Mouse (Mus musculus): ENCODE results near the gene Klf5. TPM values are rescaled to one million over a fixed set of nuclear protein-coding genes. Genes with fewer than 3 reads are reported as not detected.

The Klf5 gene
- polyA plus RNA-seq, 1 experiment, result 52.0 TPM

DNA sequence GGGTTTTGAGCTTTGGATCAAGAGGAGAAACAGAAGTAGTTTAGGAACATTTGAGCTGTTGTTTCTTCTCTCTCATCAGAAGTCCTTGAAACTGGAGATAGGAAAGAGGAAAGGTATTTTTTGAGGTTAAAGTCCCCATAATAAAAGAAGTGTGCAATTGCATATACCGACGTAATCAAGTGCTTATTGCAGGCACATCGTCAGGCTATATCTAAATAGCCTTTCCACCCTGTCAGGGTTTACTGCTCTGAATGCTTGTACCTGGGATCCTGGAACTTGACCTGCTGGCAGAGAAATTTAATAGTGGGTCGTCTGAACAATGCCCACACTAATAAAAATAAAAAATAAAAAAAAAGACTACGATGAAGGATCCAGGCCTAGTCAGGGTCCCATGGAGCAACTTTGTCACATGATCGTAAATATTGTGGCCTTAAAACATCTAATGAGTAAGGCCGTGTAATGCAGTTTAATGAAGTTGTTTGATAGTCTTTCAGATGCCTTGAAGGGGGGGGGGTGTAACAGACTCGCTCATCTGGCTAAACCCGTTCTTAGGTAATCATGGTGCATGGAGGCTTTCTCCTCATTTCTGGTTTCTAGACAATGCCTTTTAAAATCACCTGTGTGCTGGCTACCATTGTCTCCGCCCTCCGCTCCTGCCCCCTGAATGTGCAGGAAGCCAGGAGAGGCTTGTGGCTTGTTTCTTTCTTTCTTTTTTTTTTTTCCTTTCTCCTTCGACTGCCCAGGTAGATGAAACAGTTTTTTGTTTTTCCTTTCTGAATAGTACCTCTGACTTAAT is 6.7 kb downstream of the Klf5 start:
- Histone ChIP-seq H3K36me3 (ENCODE audit: control insufficient read depth, insufficient read depth) (peaks cover 66% of the 10 kb centered on the region), H3K4me2 (ENCODE audit: low read depth) (no peak overlapping the region), H3ac (ENCODE audit: control insufficient read depth, insufficient read length) (no peak overlapping the region), H3K79me2 (ENCODE audit: control insufficient read depth, insufficient read depth) (peaks cover 99% of the 10 kb centered on the region), H3K27me3 (ENCODE audit: control insufficient read depth, insufficient read depth, insufficient read length) (no peaks in the 10 kb centered on the region), H3K4me3 (no peak overlapping the region)
- TF ChIP-seq TCF12 (IDR thresholded peaks at IDR 0.05; ENCODE audit: insufficient read depth, poor library complexity, severe bottlenecking) (no peak), USF1 (IDR thresholded peaks at IDR 0.05; ENCODE audit: low read depth) (no peak), MAX (IDR thresholded peaks at IDR 0.05; ENCODE audit: low read depth) (no peak), REST (IDR thresholded peaks at IDR 0.05; ENCODE audit: insufficient read depth, insufficient read length) (no peak), MYOD1 (IDR thresholded peaks at IDR 0.05; ENCODE audit: control insufficient read depth in 1 of 3, insufficient read length in 2 of 3, low read depth in 2 of 3) (no peak), POLR2A (IDR thresholded peaks at IDR 0.05; ENCODE audit: insufficient read length, low read depth) (no peak), POLR2AphosphoS2 (IDR thresholded peaks at IDR 0.05; ENCODE audit: insufficient read length, low read depth) (no peak), MYOG (IDR thresholded peaks at IDR 0.05; ENCODE audit: control insufficient read depth in 1 of 3, insufficient read depth in 1 of 3, insufficient read length in 2 of 3, low read depth in 2 of 3) (no peak), SRF (IDR thresholded peaks at IDR 0.05; ENCODE audit: control insufficient read depth, insufficient read length, low read depth) (no peak), TCF3 (IDR thresholded peaks at IDR 0.05; ENCODE audit: insufficient read length, low read depth) (no peak), E2F4 (IDR thresholded peaks at IDR 0.05; ENCODE audit: insufficient read depth) (no peak), CEBPB (IDR thresholded peaks at IDR 0.05; ENCODE audit: insufficient read depth, poor library complexity, severe bottlenecking) (no peak)

DNA sequence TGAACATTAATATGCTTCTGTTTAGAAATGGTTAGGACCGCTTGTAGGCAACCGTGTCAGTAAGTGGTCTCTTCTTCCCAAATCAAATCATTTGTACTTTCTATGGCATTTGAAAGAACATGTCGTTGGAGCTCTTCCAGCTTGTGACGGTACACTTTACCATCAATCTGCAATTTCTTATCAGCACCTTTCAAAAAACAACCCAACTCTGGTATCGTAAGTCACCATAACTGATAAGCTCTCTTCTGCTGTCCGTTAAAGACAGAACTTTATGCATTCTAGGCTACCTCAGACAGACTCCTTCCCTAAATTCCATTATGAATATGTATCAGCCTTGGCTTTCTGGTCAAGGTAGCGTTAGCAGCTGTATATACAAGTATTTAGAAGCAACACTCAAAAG is 7.9 kb downstream of the Klf5 start:
- Histone ChIP-seq H3K4me3 (no peak overlapping the region), H3ac (ENCODE audit: control insufficient read depth, insufficient read length) (no peak overlapping the region), H3K36me3 (ENCODE audit: control insufficient read depth, insufficient read depth) (peaks cover 71% of the 10 kb centered on the region), H3K27me3 (ENCODE audit: control insufficient read depth, insufficient read depth, insufficient read length) (no peaks in the 10 kb centered on the region), H3K4me2 (ENCODE audit: low read depth) (no peak overlapping the region), H3K79me2 (ENCODE audit: control insufficient read depth, insufficient read depth) (peaks cover 99% of the 10 kb centered on the region)
- no peak for TF ChIP-seq POLR2AphosphoS2 (IDR thresholded peaks at IDR 0.05; ENCODE audit: insufficient read length, low read depth)
- no peak for TF ChIP-seq TCF3 (IDR thresholded peaks at IDR 0.05; ENCODE audit: insufficient read length, low read depth)
- TF ChIP-seq USF1 (IDR thresholded peaks at IDR 0.05; ENCODE audit: low read depth), result no peak
- TF ChIP-seq SRF (IDR thresholded peaks at IDR 0.05; ENCODE audit: control insufficient read depth, insufficient read length, low read depth), result no peak

DNA sequence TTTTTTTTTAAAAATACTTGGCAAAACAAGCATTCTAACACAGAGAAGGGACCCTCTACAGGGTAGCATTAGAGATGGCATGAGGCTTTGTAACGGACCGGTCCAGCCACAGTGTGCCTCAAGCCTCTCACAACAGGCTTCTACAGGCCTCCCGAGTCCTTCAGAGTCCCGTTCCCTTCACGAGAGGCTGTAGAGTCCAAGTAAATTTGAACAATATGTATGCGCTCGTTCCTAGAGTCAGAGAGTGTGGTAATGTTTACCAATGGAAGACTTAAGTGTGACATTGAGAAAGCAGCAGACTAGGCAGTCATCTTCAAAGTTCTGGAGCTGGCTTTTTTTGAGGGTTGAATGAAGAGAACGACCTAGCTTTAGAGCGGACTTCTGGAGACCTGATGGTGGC is 11.1 kb downstream of the Klf5 start:
- H3K27me3 ChIP-seq (ENCODE audit: control insufficient read depth, insufficient read depth, insufficient read length), result no peaks in the 10 kb centered on the region
- H3ac ChIP-seq (ENCODE audit: control insufficient read depth, insufficient read length), result no peak overlapping the region
- peaks cover 60% of the 10 kb centered on the region for H3K36me3 ChIP-seq (ENCODE audit: control insufficient read depth, insufficient read depth)
- TF ChIP-seq MYOG (IDR thresholded peaks at IDR 0.05; ENCODE audit: control insufficient read depth in 1 of 3, insufficient read depth in 1 of 3, insufficient read length in 2 of 3, low read depth in 2 of 3), result no peak
- TF ChIP-seq MYOD1 (IDR thresholded peaks at IDR 0.05; ENCODE audit: control insufficient read depth in 1 of 3, insufficient read length in 2 of 3, low read depth in 2 of 3), result no peak
- TF ChIP-seq MAX (IDR thresholded peaks at IDR 0.05; ENCODE audit: low read depth), result no peak
- TF ChIP-seq REST (IDR thresholded peaks at IDR 0.05; ENCODE audit: insufficient read depth, insufficient read length), result no peak
- TF ChIP-seq TCF3 (IDR thresholded peaks at IDR 0.05; ENCODE audit: insufficient read length, low read depth), result no peak
- TF ChIP-seq SRF (IDR thresholded peaks at IDR 0.05; ENCODE audit: control insufficient read depth, insufficient read length, low read depth), result no peak
- no peak for TF ChIP-seq POLR2A (IDR thresholded peaks at IDR 0.05; ENCODE audit: insufficient read length, low read depth)
- peaks cover 72% of the 10 kb centered on the region for H3K79me2 ChIP-seq (ENCODE audit: control insufficient read depth, insufficient read depth)
- H3K4me3 ChIP-seq, result no peak overlapping the region
- H3K4me2 ChIP-seq (ENCODE audit: low read depth), result no peak overlapping the region

DNA sequence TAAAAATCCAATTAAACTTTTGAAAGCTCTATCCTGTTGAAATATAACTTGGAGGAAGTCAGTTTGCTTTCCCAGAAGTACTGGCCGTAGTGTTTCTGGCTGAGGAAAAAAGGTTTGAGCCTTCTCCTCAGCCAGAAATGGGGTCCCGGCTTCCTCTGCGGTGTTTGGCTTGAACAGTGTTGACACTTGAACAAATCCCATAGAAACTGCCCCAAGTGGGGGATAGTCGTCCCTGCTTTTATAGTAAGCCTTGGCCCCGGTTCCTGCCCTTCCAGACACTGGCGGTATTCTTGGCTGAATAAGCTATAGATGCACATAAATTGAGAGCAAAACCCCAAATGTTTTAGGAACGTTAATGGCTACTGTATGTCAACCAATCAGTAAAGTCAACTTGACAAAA is 11.9 kb downstream of the Klf5 start:
- TF ChIP-seq MYOD1 (IDR thresholded peaks at IDR 0.05; ENCODE audit: control insufficient read depth in 1 of 3, insufficient read length in 2 of 3, low read depth in 2 of 3), result no peak
- TF ChIP-seq MYOG (IDR thresholded peaks at IDR 0.05; ENCODE audit: control insufficient read depth in 1 of 3, insufficient read depth in 1 of 3, insufficient read length in 2 of 3, low read depth in 2 of 3), result no peak
- TF ChIP-seq CEBPB (IDR thresholded peaks at IDR 0.05; ENCODE audit: insufficient read depth, poor library complexity, severe bottlenecking), result no peak
- no peak for TF ChIP-seq POLR2AphosphoS2 (IDR thresholded peaks at IDR 0.05; ENCODE audit: insufficient read length, low read depth)
- Histone ChIP-seq H3K36me3 (ENCODE audit: control insufficient read depth, insufficient read depth) (peaks cover 59% of the 10 kb centered on the region), H3K4me2 (ENCODE audit: low read depth) (no peak overlapping the region), H3K4me3 (no peak overlapping the region), H3ac (ENCODE audit: control insufficient read depth, insufficient read length) (no peak overlapping the region), H3K27me3 (ENCODE audit: control insufficient read depth, insufficient read depth, insufficient read length) (no peaks in the 10 kb centered on the region), H3K79me2 (ENCODE audit: control insufficient read depth, insufficient read depth) (peaks cover 65% of the 10 kb centered on the region)

DNA sequence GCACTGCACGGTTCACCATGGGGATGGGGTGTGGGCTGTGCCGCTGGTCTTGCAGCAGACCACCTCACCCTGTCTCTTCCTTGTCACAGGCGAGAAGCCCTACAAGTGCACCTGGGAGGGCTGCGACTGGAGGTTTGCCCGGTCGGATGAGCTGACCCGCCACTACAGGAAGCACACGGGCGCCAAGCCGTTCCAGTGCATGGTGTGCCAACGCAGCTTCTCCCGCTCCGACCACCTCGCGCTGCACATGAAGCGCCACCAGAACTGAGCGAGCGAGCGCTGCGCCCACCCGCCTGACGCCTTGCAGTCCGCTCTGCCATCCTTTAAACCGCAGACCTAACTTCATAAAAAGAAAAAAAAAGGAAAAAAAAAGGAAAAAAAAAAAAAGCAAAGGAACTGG is 14.6 kb downstream of the Klf5 start:
- no peak for TF ChIP-seq E2F4 (IDR thresholded peaks at IDR 0.05; ENCODE audit: insufficient read depth)
- TF ChIP-seq POLR2AphosphoS2 (IDR thresholded peaks at IDR 0.05; ENCODE audit: insufficient read length, low read depth), result peak; percentile 50
- TF ChIP-seq TCF12 (IDR thresholded peaks at IDR 0.05; ENCODE audit: insufficient read depth, poor library complexity, severe bottlenecking), result no peak
- TF ChIP-seq MAX (IDR thresholded peaks at IDR 0.05; ENCODE audit: low read depth), result no peak
- TF ChIP-seq TCF3 (IDR thresholded peaks at IDR 0.05; ENCODE audit: insufficient read length, low read depth), result no peak
- no peak for TF ChIP-seq MYOD1 (IDR thresholded peaks at IDR 0.05; ENCODE audit: control insufficient read depth in 1 of 3, insufficient read length in 2 of 3, low read depth in 2 of 3)
- peak; percentile 46 for TF ChIP-seq POLR2A (IDR thresholded peaks at IDR 0.05; ENCODE audit: insufficient read length, low read depth)
- TF ChIP-seq USF1 (IDR thresholded peaks at IDR 0.05; ENCODE audit: low read depth), result no peak
- TF ChIP-seq CEBPB (IDR thresholded peaks at IDR 0.05; ENCODE audit: insufficient read depth, poor library complexity, severe bottlenecking), result no peak
- TF ChIP-seq REST (IDR thresholded peaks at IDR 0.05; ENCODE audit: insufficient read depth, insufficient read length), result no peak
- TF ChIP-seq SRF (IDR thresholded peaks at IDR 0.05; ENCODE audit: control insufficient read depth, insufficient read length, low read depth), result no peak
- no peak for TF ChIP-seq MYOG (IDR thresholded peaks at IDR 0.05; ENCODE audit: control insufficient read depth in 1 of 3, insufficient read depth in 1 of 3, insufficient read length in 2 of 3, low read depth in 2 of 3)
- Histone ChIP-seq H3K4me3 (no peak overlapping the region), H3K4me2 (ENCODE audit: low read depth) (no peak overlapping the region), H3K36me3 (ENCODE audit: control insufficient read depth, insufficient read depth) (peaks cover 47% of the 10 kb centered on the region), H3K79me2 (ENCODE audit: control insufficient read depth, insufficient read depth) (peaks cover 38% of the 10 kb centered on the region), H3K27me3 (ENCODE audit: control insufficient read depth, insufficient read depth, insufficient read length) (no peaks in the 10 kb centered on the region), H3ac (ENCODE audit: control insufficient read depth, insufficient read length) (no peak overlapping the region)
